Mouse (Mus musculus) retina, postnatal 7 days (tissue): ENCODE results near the gene Podxl2.

Source experiments
- DNase-seq: peaks from one replicate; pipeline ENCODE4 v3.0.0-alpha.2; 2012; ENCODE audit warnings: low read depth, low spot score

The Podxl2 gene

DNA sequence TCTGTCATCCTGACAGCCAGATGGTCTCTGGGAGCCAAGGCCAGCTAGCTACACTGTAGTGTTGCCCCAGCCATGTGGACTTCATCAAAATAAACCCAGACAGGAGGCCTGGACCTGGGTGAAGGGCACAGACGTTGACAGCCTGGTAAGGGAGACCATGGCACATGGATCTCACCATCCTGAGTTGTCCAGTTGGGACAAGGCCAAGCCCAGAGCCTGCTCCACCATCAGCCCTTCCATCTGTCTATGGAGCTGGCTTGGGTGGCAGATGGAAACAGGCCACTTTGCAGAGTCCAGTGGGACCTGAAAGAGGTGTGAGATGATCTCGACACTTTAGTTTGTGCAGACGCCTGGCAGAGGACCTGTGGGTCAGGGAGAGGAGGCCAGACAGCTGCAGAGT is 74.1 kb downstream of the Podxl2 start:
- no peak for DNase-seq

DNA sequence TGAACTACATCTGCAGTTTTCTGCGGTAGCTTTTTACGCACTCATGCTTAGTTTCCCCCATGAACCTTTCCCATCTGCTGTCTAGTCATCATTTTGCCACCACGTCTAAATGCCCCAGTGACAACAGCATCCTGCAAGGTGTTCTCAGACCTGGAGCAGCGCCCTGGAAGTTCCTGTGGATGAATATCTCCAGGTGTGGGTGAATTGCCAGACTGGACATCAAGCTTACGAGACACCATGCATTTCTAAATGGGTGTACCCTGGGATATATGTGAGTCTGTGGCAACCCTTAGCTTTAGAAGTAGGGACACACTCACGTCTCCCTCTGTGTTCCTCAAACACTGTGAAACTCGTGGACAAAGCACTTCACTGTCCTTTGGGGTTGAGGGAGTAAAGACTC is 74.7 kb downstream of the Podxl2 start:
- DNase-seq, result no peak

GRCm38 (mm10) chr6:88794561-88794971 is 80.3 kb downstream of the Podxl2 start:
- no peak for DNase-seq

GRCm38 (mm10) chr6:88793872-88794271 is 81.0 kb downstream of the Podxl2 start:
- DNase-seq, result no peak

DNA sequence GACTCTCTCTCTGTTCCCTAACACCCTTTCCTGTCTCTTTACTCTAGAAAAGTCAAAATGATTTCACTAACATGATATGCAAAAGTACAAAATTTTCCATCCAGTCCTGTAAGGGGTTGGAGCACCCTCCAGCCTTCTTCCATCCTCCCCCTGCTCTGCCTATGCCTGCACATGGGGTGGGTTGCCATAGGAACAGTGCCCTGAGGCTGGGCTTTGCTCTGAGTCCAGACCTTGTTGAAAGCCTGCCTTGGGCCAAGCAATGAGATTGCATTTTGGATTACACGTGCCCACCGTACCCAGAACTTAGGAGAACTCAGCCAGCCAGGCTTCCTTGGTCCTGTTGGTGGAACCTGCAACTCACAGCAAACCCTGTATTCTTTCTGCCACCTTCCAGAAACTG is 81.6 kb downstream of the Podxl2 start:
- DNase-seq, result peak; percentile 16
